Mouse (Mus musculus): ENCODE measurements around the gene Cenps. TPM values are rescaled to one million over a fixed set of nuclear protein-coding genes. Genes with fewer than 3 reads are reported as not detected.
"Not testable (repeated sequence)": the region's sequence is repeated elsewhere in the genome, so short reads cannot be mapped to it uniquely, and the experiment has no call there.

The Cenps gene
- polyA plus RNA-seq, 1 experiment from 2014 or later = 4.9 TPM

DNA sequence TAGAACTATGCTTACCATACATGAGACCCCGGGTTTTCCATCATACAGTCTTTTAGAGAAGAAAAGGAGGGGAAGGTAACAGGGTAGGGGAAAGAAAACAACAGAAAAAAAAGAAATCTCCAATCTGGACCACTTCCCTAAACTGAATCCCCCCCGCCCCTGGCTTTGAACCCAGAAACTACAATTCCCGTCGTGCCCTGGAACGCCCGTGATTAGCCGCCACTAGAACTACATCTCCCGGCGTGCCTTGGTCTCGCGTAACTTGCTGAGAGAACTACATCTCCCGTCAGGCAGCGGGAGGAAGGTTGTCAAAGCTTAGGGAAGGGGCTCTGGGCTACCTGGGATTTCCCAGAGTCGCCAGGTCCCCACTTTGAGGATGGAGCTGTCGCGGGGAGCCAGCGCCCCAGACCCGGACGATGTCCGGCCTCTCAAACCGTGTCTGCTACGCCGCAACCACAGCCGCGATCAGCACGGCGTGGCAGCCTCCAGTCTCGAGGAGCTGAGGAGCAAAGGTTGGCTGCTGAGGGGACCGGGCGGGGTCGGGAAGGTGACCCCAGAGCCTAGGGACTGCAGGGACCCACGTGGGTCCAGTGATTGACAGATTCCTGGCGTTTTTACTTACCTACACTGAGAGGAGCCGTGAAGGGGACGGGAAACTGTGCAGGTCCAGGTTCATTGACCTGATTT, 33.4 kb downstream of the Cenps start, which contains the start of gene Dffa:
Gene Dffa, plus strand, starts transcription at position 272 of the 687 bp plus-strand sequence.
- Histone ChIP-seq H3K9me3 (ENCODE audit: low read length) (no peaks in the 10 kb centered on the region), H3K9ac (replicated peaks; ENCODE audit: low read depth) (peak within 1 kb of the TSS; percentile 80), H3K4me1 (ENCODE audit: insufficient read depth, low read depth, low read length) (peaks cover 11% of the 10 kb centered on the region), H3K27me3 (replicated peaks; ENCODE audit: insufficient read depth, low read length) (no peaks in the 10 kb centered on the region), H3K4me3 (ENCODE audit: low read depth, low read length) (peak within 1 kb of the TSS; percentile 84), H3K27ac (ENCODE audit: low read length) (no peak within 1 kb of the TSS), H3K36me3 (ENCODE audit: insufficient read depth, low read length) (no peaks in the 10 kb centered on the region), H3K4me2 (replicated peaks; ENCODE audit: low read depth, low read length) (peak within 1 kb of the TSS; percentile 85)
- peak; percentile 92 for DNase-seq (ENCODE audit: low spot score)
- no peak; the same call in 1 of the 2 replicates for TF ChIP-seq CTCF (IDR thresholded peaks at IDR 0.05)
- TF ChIP-seq EP300 (IDR thresholded peaks at IDR 0.05) = 0 out of 2 replicates have a peak, but pooled peaks have one; percentile 14
- peak; percentile 87 for ATAC-seq
- WGBS = under 1% methylated on average over 35 of the region's 35 CpGs

DNA sequence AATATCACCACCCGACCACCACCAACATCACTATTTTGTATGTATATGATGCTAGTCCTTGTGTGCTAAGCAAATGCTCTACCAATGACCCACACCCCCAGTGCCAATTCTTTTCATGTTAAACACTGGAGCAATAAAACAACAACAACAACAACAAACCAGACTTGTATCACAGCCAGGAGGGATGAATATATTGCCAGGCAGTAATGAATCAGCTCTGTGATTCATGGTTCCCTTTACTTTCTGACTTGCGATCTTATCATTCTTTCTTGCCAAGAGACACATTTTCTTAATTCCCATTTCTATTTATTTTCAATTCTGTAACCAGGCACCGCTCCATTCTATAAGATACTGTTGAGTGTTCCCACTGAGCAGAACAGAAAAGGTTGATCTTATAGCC, 36.0 kb downstream of the Cenps start:
- H3K27ac ChIP-seq (ENCODE audit: low read length) = no peak overlapping the region
- no peaks in the 10 kb centered on the region for H3K36me3 ChIP-seq (ENCODE audit: insufficient read depth, low read length)
- no peak for ATAC-seq
- H3K4me2 ChIP-seq (replicated peaks; ENCODE audit: low read depth, low read length) = no peak overlapping the region
- DNase-seq (ENCODE audit: low spot score) = no peak
- peaks cover 20% of the 10 kb centered on the region for H3K4me1 ChIP-seq (ENCODE audit: insufficient read depth, low read depth, low read length)
- TF ChIP-seq CTCF (IDR thresholded peaks at IDR 0.05) = no peak
- no peak for TF ChIP-seq EP300 (IDR thresholded peaks at IDR 0.05)
- H3K4me3 ChIP-seq (ENCODE audit: low read depth, low read length) = no peak overlapping the region
- no peaks in the 10 kb centered on the region for H3K27me3 ChIP-seq (replicated peaks; ENCODE audit: insufficient read depth, low read length)
- H3K9ac ChIP-seq (replicated peaks; ENCODE audit: low read depth) = no peak overlapping the region
- H3K9me3 ChIP-seq (ENCODE audit: low read length) = no peaks in the 10 kb centered on the region
- 85% methylated on average over 3 of the region's 3 CpGs for WGBS

DNA sequence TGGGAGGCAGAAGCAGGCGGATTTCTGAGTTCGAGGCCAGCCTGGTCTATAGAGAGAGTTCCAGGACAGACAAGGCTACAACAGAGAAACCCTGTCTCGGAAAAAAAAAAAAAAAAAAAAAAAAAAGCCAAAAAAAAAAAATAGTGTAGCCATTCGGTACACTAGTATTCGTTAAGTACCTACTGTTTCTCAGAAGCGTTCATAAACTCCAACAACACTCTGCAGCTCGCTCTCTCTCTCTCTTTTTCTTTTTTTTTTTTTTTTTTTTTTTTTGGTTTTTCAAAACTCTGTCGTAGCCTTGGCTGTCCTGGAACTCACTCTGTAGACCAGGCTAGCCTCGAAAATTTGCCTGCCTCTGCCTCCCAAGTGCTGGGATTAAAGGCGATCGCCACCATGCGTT, 37.0 kb downstream of the Cenps start:
- not testable (repeated sequence) for H3K4me3 ChIP-seq (ENCODE audit: low read depth, low read length); H3K9me3 ChIP-seq (ENCODE audit: low read length); ATAC-seq; DNase-seq (ENCODE audit: low spot score); H3K9ac ChIP-seq (replicated peaks; ENCODE audit: low read depth); H3K27ac ChIP-seq (ENCODE audit: low read length); H3K36me3 ChIP-seq (ENCODE audit: insufficient read depth, low read length); H3K27me3 ChIP-seq (replicated peaks; ENCODE audit: insufficient read depth, low read length); H3K4me2 ChIP-seq (replicated peaks; ENCODE audit: low read depth, low read length)
- 86% methylated on average over 12 of the region's 12 CpGs for WGBS
- peaks cover 20% of the 10 kb centered on the region for H3K4me1 ChIP-seq (ENCODE audit: insufficient read depth, low read depth, low read length)

DNA sequence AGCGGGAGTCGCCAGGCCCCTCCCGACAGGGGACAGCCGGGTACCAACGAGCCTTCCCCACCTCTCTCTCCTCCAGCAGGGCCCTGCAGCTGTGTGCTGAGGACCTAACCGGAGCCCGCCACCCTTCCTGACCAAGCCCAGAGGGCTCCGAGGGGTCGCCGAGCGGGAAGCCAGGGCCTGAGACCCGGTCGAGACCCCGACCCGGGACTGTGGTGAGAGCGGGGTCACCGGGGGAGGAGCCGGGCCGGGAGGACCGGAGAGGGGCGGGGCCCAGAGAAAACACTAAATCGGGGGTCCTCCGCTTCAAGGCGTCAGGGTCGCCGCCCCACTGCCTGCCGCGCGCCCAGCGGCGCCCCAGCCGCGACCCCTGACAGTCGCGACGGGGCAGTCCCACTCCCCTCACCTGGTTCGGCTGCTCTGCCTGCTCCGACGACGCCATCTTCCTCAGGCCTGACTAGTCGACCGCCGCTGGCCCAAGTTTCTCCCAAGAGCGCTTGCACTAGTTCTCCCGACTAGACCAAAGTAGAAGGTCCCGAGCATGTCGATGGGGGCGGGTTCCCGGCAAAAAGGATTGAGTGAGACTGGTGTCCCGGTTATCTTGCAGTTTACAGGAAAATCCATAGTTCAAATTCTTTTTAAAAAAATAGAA, 37.9 kb downstream of the Cenps start, which contains the start of gene Pex14:
Gene Pex14, minus strand, starts transcription at position 508 of the 649 bp plus-strand sequence.
- H3K36me3 ChIP-seq (ENCODE audit: insufficient read depth, low read length) = no peaks in the 10 kb centered on the region
- H3K9me3 ChIP-seq (ENCODE audit: low read length) = no peaks in the 10 kb centered on the region
- no peak for TF ChIP-seq CTCF (IDR thresholded peaks at IDR 0.05)
- H3K4me3 ChIP-seq (ENCODE audit: low read depth, low read length) = peak within 1 kb of the TSS; percentile 96
- H3K4me1 ChIP-seq (ENCODE audit: insufficient read depth, low read depth, low read length) = peaks cover 14% of the 10 kb centered on the region; the same call in 1 of the 2 replicates
- H3K27ac ChIP-seq (ENCODE audit: low read length) = no peak within 1 kb of the TSS
- H3K9ac ChIP-seq (replicated peaks; ENCODE audit: low read depth) = peak within 1 kb of the TSS; percentile 76
- DNase-seq (ENCODE audit: low spot score) = peak; percentile 96
- H3K27me3 ChIP-seq (replicated peaks; ENCODE audit: insufficient read depth, low read length) = no peaks in the 10 kb centered on the region
- peak within 1 kb of the TSS; percentile 80 for H3K4me2 ChIP-seq (replicated peaks; ENCODE audit: low read depth, low read length)
- WGBS = 0% methylated on average over 42 of the region's 50 CpGs
- peak; percentile 80 for ATAC-seq

DNA sequence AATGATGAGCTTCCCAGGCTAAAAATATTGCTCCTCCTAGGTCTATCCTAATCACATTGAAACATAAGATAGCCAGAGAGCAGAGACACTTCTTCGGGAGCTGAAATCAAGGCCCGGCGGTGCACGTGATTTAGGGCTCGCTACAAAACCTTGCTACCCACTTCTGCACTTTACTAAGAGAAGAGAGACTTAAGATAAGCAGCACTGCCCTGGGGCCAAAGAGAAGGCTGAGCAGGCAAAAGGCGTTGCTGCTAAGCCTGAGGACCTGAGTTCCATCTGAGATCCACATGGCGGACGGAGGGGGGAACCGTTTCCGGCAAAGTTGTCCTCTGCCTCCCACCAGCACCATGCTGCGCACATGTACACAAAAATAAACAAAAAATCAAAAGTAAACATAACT, 38.9 kb downstream of the Cenps start:
- Histone ChIP-seq H3K27me3 (replicated peaks; ENCODE audit: insufficient read depth, low read length) (no peaks in the 10 kb centered on the region), H3K4me3 (ENCODE audit: low read depth, low read length) (peak overlapping the region; percentile 96), H3K4me1 (ENCODE audit: insufficient read depth, low read depth, low read length) (peaks cover 13% of the 10 kb centered on the region; the same call in 1 of the 2 replicates), H3K36me3 (ENCODE audit: insufficient read depth, low read length) (no peaks in the 10 kb centered on the region), H3K9me3 (ENCODE audit: low read length) (no peaks in the 10 kb centered on the region), H3K4me2 (replicated peaks; ENCODE audit: low read depth, low read length) (peak overlapping the region; percentile 80), H3K9ac (replicated peaks; ENCODE audit: low read depth) (peak overlapping the region; percentile 76; the same call in 1 of the 2 replicates), H3K27ac (ENCODE audit: low read length) (no peak overlapping the region)
- ATAC-seq (no peak), DNase-seq (ENCODE audit: low spot score) (no peak)
- WGBS = 6% methylated on average over 11 of the region's 11 CpGs
- TF ChIP-seq EP300 (IDR thresholded peaks at IDR 0.05) (no peak), CTCF (IDR thresholded peaks at IDR 0.05) (no peak)

DNA sequence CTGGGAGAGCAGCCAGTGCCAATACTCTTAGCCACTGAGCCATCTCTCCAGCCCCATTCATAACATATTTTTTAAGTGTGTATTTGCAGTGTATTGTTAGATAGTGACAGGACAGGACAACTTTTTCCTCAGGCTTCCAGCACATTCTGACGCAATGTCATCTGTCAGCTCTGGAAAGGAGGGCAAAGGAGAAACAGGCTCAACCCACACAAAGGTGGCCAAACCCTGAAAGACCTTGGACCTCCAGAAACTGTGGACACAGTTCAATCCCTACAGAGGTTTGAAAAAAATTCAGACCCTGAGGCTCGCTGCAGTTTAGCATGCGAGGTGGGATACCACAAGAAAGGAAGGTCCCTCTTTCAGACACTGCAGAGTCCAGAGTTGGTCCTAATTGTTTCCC, 39.5 kb downstream of the Cenps start:
- Histone ChIP-seq H3K4me3 (ENCODE audit: low read depth, low read length) (no peak overlapping the region), H3K4me1 (ENCODE audit: insufficient read depth, low read depth, low read length) (peaks cover 13% of the 10 kb centered on the region; the same call in 1 of the 2 replicates), H3K9ac (replicated peaks; ENCODE audit: low read depth) (no peak overlapping the region), H3K27me3 (replicated peaks; ENCODE audit: insufficient read depth, low read length) (no peaks in the 10 kb centered on the region), H3K36me3 (ENCODE audit: insufficient read depth, low read length) (no peaks in the 10 kb centered on the region), H3K27ac (ENCODE audit: low read length) (no peak overlapping the region), H3K4me2 (replicated peaks; ENCODE audit: low read depth, low read length) (0 out of 2 replicates have a peak overlapping the region, but pooled peaks have one; percentile 80), H3K9me3 (ENCODE audit: low read length) (no peaks in the 10 kb centered on the region)
- 76% methylated on average over 3 of the region's 3 CpGs for WGBS
- DNase-seq (ENCODE audit: low spot score) (no peak), ATAC-seq (no peak)
- no peak for TF ChIP-seq CTCF (IDR thresholded peaks at IDR 0.05)
- TF ChIP-seq EP300 (IDR thresholded peaks at IDR 0.05) = no peak

Measured in lung, postnatal 0 days (tissue).